In genomic region chr2:109692266-109693177, GRCm38 (mm10) we compare ENCODE assay signal across 8 mouse cellular contexts. TPM values are rescaled to one million over a fixed set of nuclear protein-coding genes. Genes with fewer than 3 reads are reported as not detected.
A peak's percentile ranks its signal among the peaks of the same experiment; 100 is the strongest.
DNase-seq lines count a peak whose midpoint lies in the region; ATAC-seq and TF ChIP-seq lines count a peak whose summit lies in the region.

No protein-coding gene starts in this region.

- H3K9ac ChIP-seq in heart, adult 2 months (ENCODE audit: low read depth, low read length) = no peak overlapping the region
- peak overlapping the region; percentile 27; the same call in 1 of the 2 replicates for H3K9ac ChIP-seq in forebrain, embryonic 11.5 days (ENCODE audit: low read length)

- H3K36me3 ChIP-seq in heart, adult 2 months (ENCODE audit: control insufficient read depth, insufficient read depth, low read length) = no peaks in the 10 kb centered on the region
- no peaks in the 10 kb centered on the region for H3K36me3 ChIP-seq in forebrain, embryonic 11.5 days (ENCODE audit: control insufficient read depth, insufficient read depth, low read length)

- no peaks in the 10 kb centered on the region for H3K27me3 ChIP-seq in heart, adult 2 months (ENCODE audit: control insufficient read depth, insufficient read depth, low read length)
- H3K27me3 ChIP-seq in forebrain, embryonic 11.5 days (ENCODE audit: control insufficient read depth, insufficient read depth, low read length) = peaks cover 21% of the 10 kb centered on the region

- TF ChIP-seq POLR2A in heart, adult 2 months (IDR thresholded peaks at IDR 0.05; ENCODE audit: insufficient read depth, low read depth, low read length) = no peak

- no peak for ATAC-seq in forebrain, embryonic 11.5 days (replicated peaks; ENCODE audit: low FRiP score)

- intact Hi-C loops in heart, adult 2 months (cut with DNase I) = loop anchor here (5.0 to 10.0 kb wide), 3 partner anchors 195 to 815 kb away; partner anchors contain the start of genes Kif18a and Mettl15
- intact Hi-C loops in left cerebral cortex, adult 2 months (cut with DNase I) = loop anchor here (1.0 to 10.0 kb wide), 8 partner anchors 14 to 1578 kb away; no protein-coding TSS in a partner anchor

- TF ChIP-seq EP300 in heart, adult 2 months (IDR thresholded peaks at IDR 0.05; ENCODE audit: insufficient read depth, low read depth, low read length) = no peak

- H3K27ac ChIP-seq in heart, adult 2 months = no peak overlapping the region; the same call in 1 of the 2 replicates
- no peak overlapping the region for H3K27ac ChIP-seq in forebrain, embryonic 11.5 days (ENCODE audit: low read depth, low read length)
- H3K27ac ChIP-seq in left cerebral cortex, adult 2 months = peak overlapping the region; percentile 64

- H3K4me1 ChIP-seq in heart, adult 2 months (ENCODE audit: control insufficient read depth, insufficient read depth, low read length) = no peaks in the 10 kb centered on the region
- peaks cover 6% of the 10 kb centered on the region; the same call in 1 of the 2 replicates for H3K4me1 ChIP-seq in forebrain, embryonic 11.5 days (replicated peaks; ENCODE audit: control insufficient read depth, insufficient read depth, low read length)

- no peaks in the 10 kb centered on the region for H3K79me2 ChIP-seq in heart, adult 2 months (replicated peaks; ENCODE audit: control insufficient read depth, insufficient read depth, low read length)

- peak overlapping the region; percentile 53 for H3K4me3 ChIP-seq in heart, adult 2 months
- peak overlapping the region; percentile 46 for H3K4me3 ChIP-seq in forebrain, embryonic 11.5 days (ENCODE audit: low read depth, low read length)
- peak overlapping the region; percentile 50 for H3K4me3 ChIP-seq in left cerebral cortex, adult 2 months

- TF ChIP-seq CTCF in heart, adult 2 months (IDR thresholded peaks at IDR 0.05) = peak; percentile 28
- TF ChIP-seq CTCF in left cerebral cortex, adult 2 months (IDR thresholded peaks at IDR 0.05) = no peak; the same call in none of the 2 replicates

- peak overlapping the region; percentile 86 for H3K4me2 ChIP-seq in forebrain, embryonic 11.5 days (ENCODE audit: low read depth, low read length, severe bottlenecking)

- DNase-seq in heart, adult 2 months = peak in 1 of 2 experiments; percentile 10
- DNase-seq in heart, postnatal 4 days = no peak
- DNase-seq in brain, adult 2 months (ENCODE audit: low read depth, low spot score) = peak; percentile 91
- peak; percentile 56 for DNase-seq in forebrain, embryonic 11.5 days (ENCODE audit: low spot score)
- peak; percentile 32 to 44 for DNase-seq in left cerebral cortex, adult 2 months (ENCODE audit: extremely low spot score in 1 of 2, low spot score in 2 of 2)
- peak; percentile 28 for DNase-seq in neural tube, embryonic 10.5 days (ENCODE audit: extremely low spot score, low spot score)
- DNase-seq in yolk sac, embryonic 10.5 days (ENCODE audit: low spot score) = no peak
- DNase-seq in thymus, postnatal 10 days (ENCODE audit: low spot score in 2 of 2) = no peak

- 3% methylated on average over 34 of the region's 34 CpGs for WGBS in heart, adult 2 months
- WGBS in forebrain, embryonic 11.5 days = 4% methylated on average over 34 of the region's 34 CpGs

- no peaks in the 10 kb centered on the region for H3K9me3 ChIP-seq in forebrain, embryonic 11.5 days (ENCODE audit: control insufficient read depth, low read length)

RNA-seq across cellular contexts. Expression of gene Bdnf, which starts 18.0 kb away (rescaled TPM):
- total RNA-seq in heart, adult 2 months (2021) = 1 to 10 TPM; 3.0 to 7.4 TPM
- 1.4 and 1.5 TPM in 2 replicates for polyA plus RNA-seq in heart, adult 2 months (2012; rRNA removed)
- under 1 TPM; 0.47 to 0.67 TPM for total RNA-seq in heart, postnatal 4 days (2021)
- 0.85 and 1.1 TPM in 2 replicates for polyA plus RNA-seq in forebrain, embryonic 11.5 days (2014; fragmentation: Nextera tagmentation; extraction: Ambion mirVana)
- total RNA-seq in left cerebral cortex, adult 2 months (2021) = 10 to 100 TPM; 35.5 to 39.3 TPM

Comparison
In these comparisons a context has a peak if more than half of its experiments do, and no peak if none do; other contexts are left out.
1. DNase-seq: peak in brain, adult 2 months (single experiment), forebrain, embryonic 11.5 days (single experiment), left cerebral cortex, adult 2 months (2 of 2) and neural tube, embryonic 10.5 days (single experiment); none in heart, postnatal 4 days (single experiment), yolk sac, embryonic 10.5 days (single experiment) and thymus, postnatal 10 days (0 of 2).
2. RNA of gene Bdnf, which starts 18.0 kb away (total RNA-seq): 35.5 to 39.3 TPM in left cerebral cortex, adult 2 months; 3.0 to 7.4 TPM in heart, adult 2 months and 0.47 to 0.67 TPM in heart, postnatal 4 days; every median in the first group is over 4 times any median in the second.
3. Peak in every context shown above with its lines, with median percentiles within 50 percentile points of each other: H3K4me3 ChIP-seq.